Comparison of ENCODE assay signal across 8 mouse cellular contexts in the genomic region with DNA sequence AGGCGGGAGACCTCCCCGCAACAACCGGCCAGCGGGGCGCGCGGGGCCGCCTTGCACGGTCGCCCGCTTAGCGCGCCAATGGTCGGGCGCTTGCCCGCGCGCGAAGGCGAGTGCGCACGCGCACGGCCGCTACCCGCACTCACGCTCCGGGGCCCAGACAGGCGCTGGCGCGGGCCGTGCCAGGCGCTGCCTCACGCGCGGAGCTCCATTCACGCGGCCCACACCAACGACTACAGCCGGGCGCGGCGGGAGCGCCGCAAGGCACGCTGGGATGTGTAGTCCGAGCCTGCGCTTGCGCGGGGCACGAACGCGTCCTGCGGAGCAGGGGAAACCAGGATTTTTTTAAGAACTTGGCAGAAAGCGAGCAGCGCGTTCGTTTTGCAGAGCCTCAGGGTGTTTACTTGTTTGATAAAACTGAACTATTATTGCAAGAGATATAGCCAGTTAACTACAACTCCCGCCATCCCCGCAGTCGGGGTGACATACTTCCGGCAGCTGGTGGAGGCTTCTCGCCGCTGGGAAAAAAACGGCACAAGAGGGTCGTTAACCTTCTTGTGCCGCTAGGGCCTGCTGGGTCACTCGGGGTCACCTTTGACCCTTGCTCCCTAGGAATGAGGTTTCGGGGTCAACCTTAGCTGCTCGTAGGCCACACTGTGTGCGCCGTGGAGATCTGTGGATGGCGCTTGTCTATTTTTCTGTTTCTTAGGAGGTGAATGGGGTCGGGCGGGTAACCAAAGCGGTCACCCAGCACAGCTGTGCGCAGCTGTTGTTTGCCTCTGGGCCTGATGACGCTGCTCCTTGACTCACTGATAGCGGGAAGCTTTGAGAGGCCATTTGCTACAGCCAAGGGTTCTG. TPM values are rescaled to one million over a fixed set of nuclear protein-coding genes. Genes with fewer than 3 reads are reported as not detected.
DNase-seq lines count a peak whose midpoint lies in the region; ATAC-seq and TF ChIP-seq lines count a peak whose summit lies in the region.

TSS of gene Ado (minus strand) at position 79 of the 855 bp plus-strand sequence.

- peaks cover 4% of the 10 kb centered on the region; the same call in 1 of the 2 replicates for H3K4me1 ChIP-seq in hindbrain, postnatal 0 days (ENCODE audit: insufficient read depth, low read length)

- ATAC-seq in hindbrain, postnatal 0 days: peak; percentile 98
- peak; percentile 89 for ATAC-seq in megakaryocyte, adult 5-6 weeks (ENCODE audit: poor library complexity, severe bottlenecking)

- no peaks in the 10 kb centered on the region for H3K27me3 ChIP-seq in hindbrain, postnatal 0 days (ENCODE audit: insufficient read depth, low read length)

- peak within 1 kb of the TSS; percentile 85 for H3K9ac ChIP-seq in hindbrain, postnatal 0 days (replicated peaks; ENCODE audit: low read length)

- peak within 1 kb of the TSS; percentile 99 for H3K27ac ChIP-seq in gastrocnemius, adult 2 months
- peak within 1 kb of the TSS; percentile 95 for H3K27ac ChIP-seq in hindbrain, postnatal 0 days
- H3K27ac ChIP-seq in left cerebral cortex, adult 2 months: peak within 1 kb of the TSS; percentile 99

- H3K4me2 ChIP-seq in hindbrain, postnatal 0 days (ENCODE audit: low read depth, low read length): peak within 1 kb of the TSS; percentile 81

- H3K9me3 ChIP-seq in hindbrain, postnatal 0 days (ENCODE audit: low read length): no peaks in the 10 kb centered on the region

- peak within 1 kb of the TSS; percentile 83 for H3K4me3 ChIP-seq in gastrocnemius, adult 2 months
- H3K4me3 ChIP-seq in hindbrain, postnatal 0 days (ENCODE audit: low read length): peak within 1 kb of the TSS; percentile 78
- H3K4me3 ChIP-seq in left cerebral cortex, adult 2 months: peak within 1 kb of the TSS; percentile 97

- peak; percentile 24; the same call in 1 of the 2 replicates for TF ChIP-seq CTCF in gastrocnemius, adult 2 months (IDR thresholded peaks at IDR 0.05)
- TF ChIP-seq CTCF in hindbrain, postnatal 0 days (IDR thresholded peaks at IDR 0.05; ENCODE audit: low read depth): peak; percentile 57
- TF ChIP-seq CTCF in left cerebral cortex, adult 2 months (IDR thresholded peaks at IDR 0.05): peak; percentile 17

- H3K36me3 ChIP-seq in hindbrain, postnatal 0 days (ENCODE audit: insufficient read depth, low read length): no peaks in the 10 kb centered on the region

- intact Hi-C loops in gastrocnemius, adult 2 months (cut with DNase I): loop anchor here (1.0 to 5.0 kb wide), 2 partner anchors 11 to 232 kb away; no protein-coding TSS in a partner anchor
- intact Hi-C loops in left cerebral cortex, adult 2 months (cut with DNase I): no loop called here

- under 1% methylated on average over 69 of the region's 79 CpGs for WGBS in hindbrain, postnatal 0 days

- DNase-seq in WW6 (ENCODE audit: low read depth, low spot score): peak; percentile 75
- DNase-seq in cerebellum, postnatal 4 days (ENCODE audit: low spot score in 2 of 2): peak; percentile 82 to 89
- DNase-seq in gastrocnemius, adult 2 months: peak; percentile 95
- peak; percentile 98 for DNase-seq in hindbrain, postnatal 0 days (ENCODE audit: low spot score)
- DNase-seq in left cerebral cortex, adult 2 months (ENCODE audit: extremely low spot score in 1 of 2, low spot score in 2 of 2): peak; percentile 94 to 95
- peak; percentile 95 to 97 for DNase-seq in right cerebral cortex, adult 2 months (ENCODE audit: low spot score in 2 of 2)
- DNase-seq in urinary bladder, postnatal 14 days (ENCODE audit: low spot score): peak; percentile 85

RNA-seq across cellular contexts. Expression of gene Ado, which starts in this region (rescaled TPM):
- total RNA-seq in gastrocnemius, adult 2 months (2021): 10 to 100 TPM; 26.6 to 29.5 TPM
- 64.8 and 80.3 TPM in 2 replicates for total RNA-seq in hindbrain, postnatal 0 days (2014; rRNA removed)
- polyA plus RNA-seq in hindbrain, postnatal 0 days (2015; fragmentation: Nextera tagmentation; extraction: Ambion mirVana): 70.4 and 70.6 TPM in 2 replicates
- total RNA-seq in left cerebral cortex, adult 2 months (2021): 10 to 100 TPM; 36.6 to 37.7 TPM
- 11.0 and 12.7 TPM in 2 replicates for total RNA-seq in megakaryocyte, adult 5-6 weeks (2015)
- 13.2 and 16.3 TPM in 2 replicates for total RNA-seq in megakaryocyte, adult 5-6 weeks (2017)

Comparison
In these comparisons a context has a peak if more than half of its experiments do, and no peak if none do; other contexts are left out.
1. Peak in every context shown above with its lines: DNase-seq, ATAC-seq, H3K4me3 ChIP-seq and H3K27ac ChIP-seq.